Mouse (Mus musculus) kidney, adult 18-20 months (tissue): ENCODE measurements around the gene Phf20.
"Not testable (repeated sequence)": the region's sequence is repeated elsewhere in the genome, so short reads cannot be mapped to it uniquely, and the experiment has no call there.

Experiments used
- DNase-seq: peaks from one replicate; pipeline ENCODE4 v3.0.0; 2021

The Phf20 gene

DNA sequence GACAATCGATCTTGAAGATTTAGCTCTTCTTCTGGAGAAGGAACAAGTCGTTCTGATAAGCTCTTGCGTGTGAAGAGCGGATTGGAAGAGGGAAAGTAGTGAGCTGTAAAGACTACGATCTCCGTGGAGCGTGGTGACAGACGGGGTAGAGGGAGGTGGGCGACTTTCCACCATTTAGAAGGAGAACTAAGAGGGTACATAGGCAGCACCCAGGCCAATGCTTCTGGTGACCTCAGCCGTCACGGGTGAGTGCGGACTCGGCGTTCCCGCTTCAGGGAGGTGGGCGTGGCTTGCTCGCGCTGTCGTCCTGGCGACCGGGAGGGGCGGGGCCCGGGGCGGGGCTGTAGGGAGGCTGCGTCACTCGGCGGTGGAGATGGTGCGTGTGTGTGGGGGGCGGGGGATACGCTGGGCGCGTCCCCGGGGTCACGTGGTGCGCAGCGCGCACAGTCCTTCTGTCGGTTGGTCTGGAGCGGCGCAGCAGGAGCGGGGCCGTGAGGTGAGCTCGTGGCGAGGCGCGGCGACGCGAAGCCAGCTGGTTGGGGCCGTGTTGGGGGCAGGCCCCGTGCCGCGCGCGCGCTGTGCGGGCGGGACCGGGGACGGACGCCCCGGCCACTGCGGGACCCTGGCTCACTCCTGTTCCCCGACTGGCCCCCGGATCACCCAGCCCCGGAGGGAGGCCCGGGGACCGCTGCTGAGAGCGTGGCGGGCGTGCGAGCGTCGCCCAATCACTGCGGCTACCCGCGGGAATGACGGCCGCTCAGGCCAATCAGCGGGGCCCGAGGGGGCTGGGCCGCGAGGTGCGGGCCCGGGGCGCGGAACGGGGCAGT is at the start of gene Phf20:
Phf20 (plus strand) TSS at position 165 of the 827 bp plus-strand sequence.
- peak; percentile 99 for DNase-seq

DNA sequence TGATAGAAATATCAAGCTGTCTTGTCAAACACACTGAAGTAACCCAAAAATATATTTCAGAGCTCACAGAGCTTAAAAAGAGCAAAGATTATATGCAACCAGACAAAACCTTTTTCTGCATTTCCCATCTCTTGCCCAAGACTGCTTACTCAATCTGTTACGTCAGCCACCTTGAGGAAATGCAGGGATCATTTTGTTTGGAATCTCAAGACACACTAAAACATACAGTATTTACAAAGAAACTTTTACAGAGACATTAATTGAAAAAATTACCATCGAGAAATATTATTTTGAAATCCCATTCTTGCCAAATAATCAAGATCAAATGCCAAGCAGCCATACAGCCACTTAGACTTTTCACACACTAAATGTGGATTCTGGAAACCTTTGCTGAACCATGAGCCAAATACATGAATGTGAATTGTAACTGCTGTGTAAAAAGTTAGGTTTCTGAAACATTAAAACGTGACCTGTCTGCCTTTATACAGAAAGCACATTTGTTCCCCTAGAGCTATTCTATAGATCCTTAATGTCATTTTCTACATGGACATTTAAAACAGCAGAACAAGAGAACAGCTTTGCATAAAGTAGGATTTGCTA is 48.9 kb upstream of the Phf20 start:
- DNase-seq, result no peak

DNA sequence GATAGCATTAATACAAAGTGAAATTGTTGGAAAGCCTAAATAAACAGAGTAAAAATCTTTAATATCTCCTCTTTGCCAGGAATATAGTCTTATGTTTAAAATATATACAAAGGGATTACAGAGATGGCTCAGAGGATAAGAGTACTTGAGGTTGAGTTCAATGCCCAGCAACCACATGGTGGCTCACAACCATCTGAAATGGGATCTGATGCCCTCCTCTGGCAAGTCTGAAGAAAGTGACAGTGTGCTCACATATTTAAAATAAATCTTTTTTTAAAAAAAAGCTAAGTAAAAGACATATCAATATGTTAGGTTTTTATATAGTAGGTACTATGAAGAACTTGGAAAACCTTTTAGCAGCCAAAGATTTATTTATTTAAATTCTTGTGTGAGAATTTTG is 44.7 kb upstream of the Phf20 start:
- no peak for DNase-seq

DNA sequence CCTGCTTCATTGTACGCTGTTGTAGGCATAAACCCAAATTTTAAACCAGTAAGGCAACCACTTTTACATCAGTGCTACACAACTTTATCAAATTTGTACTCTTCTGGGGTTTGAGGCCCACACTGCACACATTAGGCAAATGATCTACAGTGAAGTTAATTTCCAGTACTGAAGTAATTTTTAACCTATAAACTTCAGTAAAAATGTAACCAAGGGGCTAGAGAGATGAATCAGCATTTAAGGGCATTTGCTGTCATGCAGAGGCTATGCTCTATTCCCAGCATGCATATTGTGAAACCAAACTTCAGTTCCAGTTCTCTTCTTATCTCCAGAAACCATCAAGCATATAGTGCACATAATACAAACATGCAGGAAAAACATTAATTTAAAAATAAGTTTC is 30.8 kb upstream of the Phf20 start:
- DNase-seq, result no peak

DNA sequence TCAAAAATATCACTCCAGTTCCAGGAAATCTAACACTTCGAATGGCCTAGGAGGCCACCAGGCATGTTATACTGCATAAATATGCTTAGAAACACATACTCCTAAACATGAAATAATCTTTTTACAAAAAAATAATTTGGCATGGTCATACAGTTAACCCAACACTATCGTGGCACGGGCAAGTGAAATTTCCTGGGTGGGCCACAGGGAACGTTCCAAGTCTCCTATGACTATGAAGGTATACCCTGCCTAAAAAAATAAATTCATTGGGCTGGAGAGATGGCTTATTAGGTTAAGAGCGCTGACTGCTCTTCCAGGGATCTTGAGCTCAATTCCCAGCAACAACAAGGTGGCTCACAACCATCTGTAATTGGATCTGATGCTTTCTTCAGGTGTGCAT is 29.7 kb upstream of the Phf20 start:
- no peak for DNase-seq

DNA sequence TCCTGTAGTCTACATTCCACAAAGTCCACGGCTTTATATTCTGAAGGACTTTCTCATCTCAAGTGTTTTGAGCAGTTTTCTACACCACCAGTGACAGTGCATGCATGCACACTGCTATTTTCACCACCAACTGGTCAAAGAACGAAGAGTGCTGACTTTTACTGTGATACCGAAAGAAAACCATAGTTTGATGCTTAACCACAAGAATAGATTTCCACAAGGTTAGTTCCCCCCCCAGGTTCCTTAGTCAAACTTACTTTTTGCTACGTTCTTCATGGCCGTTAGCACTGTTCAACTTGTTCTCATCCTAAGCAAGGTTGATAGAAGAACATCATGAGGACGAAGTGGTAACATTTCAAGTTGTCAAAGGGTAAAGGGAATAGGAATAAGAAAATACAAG is 19.2 kb upstream of the Phf20 start:
- DNase-seq, result no peak

DNA sequence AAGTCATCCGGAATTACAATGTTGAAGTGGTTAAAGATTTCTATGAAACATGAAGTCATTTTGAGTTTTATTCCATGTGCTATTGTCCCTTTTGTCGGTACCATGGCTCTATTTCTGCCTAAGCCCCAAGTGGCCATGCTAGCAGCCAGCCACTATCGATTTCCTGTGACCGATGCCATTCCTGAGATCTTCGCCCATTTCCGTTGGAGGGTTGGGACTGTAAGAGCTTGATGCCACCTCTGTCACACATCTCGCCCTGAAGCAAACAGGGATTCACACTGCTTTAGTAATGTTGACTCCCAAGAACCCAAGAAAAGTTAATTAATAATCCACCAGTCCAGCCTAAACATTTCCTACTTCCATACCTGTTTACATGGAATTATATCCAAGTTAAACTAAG is 18.6 kb upstream of the Phf20 start:
- DNase-seq, result no peak

DNA sequence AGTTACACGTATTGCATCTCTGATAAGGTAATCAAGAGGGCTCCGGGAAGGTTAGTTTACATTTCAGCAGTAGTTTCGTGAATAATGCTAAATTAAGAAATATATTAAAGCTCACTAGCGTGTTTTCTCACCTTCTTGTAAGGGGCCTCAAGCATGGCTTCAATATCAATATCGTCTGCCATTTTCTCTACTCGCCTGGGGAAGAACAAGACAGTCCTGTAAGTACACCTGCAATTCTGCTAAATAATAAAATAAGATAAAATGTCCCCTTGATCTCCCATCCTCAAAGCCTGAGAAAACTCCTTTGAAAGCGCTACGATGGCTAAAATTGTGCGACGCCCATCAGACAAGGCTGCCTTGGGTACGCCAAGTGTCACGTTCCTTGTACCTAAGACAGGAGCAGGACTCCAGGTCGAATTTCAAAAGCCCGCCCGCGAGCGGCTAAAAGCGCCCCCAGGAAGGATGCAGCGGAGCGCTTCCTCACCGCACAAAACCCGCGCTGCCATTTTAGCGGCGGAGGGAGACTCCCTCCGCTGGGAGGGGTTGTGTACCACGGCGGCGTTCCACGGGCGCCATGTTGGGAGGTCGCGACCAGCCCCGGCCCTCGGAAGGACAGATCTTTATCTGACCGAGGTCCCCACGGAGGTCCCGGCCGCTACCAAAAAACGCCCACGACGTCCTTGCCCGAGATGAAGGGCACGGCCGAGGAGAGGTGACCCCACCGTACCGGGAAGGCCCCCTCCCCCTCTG is 17.0 kb upstream of the Phf20 start:
- DNase-seq, result peak; percentile 83

DNA sequence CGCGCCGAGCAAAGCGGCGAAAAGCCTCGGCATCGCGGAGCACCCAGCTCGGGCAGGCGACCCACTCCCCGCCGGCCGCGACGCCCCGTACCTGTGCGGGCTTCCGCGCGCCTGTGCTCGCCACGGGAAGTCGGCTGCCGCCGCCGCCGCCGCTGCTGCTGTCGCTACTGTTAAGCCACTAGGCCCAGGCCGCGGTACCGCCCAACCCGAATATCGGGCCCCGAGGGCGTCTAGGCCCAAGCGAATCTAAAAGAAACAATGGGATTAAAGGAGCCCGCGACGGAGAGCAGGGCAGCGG is 16.5 kb upstream of the Phf20 start:
- no peak for DNase-seq

DNA sequence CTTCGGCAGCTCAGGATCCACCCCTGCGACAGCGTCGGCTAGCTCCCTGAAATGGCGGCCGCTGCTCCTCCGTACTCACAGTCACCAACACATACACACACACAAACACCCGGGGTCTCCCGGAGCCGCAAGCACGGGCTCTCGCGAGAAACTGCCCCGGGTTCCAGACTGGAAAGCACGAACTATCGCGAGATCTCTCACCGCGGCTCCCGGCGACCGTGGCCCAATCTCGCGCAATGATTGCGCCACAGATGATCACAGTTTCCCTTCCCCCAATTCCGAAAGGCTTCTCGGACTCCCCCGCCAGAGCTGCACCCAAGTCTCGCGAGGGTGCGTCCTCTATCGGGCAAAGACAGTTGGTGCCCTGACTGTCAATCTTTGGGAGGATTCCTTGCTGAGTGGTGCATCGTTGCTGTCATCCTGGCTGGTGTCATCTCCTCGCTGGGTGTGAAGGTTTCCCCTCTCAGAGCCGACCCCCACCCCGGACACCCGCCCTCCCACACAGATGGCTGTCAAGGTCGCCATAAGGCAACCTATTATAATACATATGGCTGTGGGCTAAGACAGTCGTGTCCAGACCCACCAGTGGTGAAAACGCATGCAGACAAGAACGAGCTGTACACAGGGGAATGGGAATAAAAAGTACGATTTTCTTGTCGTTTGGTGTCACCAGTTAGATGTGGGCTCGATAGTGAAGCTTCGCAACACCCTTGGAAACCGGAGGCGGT is 16.0 kb upstream of the Phf20 start, which contains the start of gene Rbm39:
Rbm39 (minus strand) TSS at position 145 of the 728 bp plus-strand sequence.
- DNase-seq, result peak; percentile 100

DNA sequence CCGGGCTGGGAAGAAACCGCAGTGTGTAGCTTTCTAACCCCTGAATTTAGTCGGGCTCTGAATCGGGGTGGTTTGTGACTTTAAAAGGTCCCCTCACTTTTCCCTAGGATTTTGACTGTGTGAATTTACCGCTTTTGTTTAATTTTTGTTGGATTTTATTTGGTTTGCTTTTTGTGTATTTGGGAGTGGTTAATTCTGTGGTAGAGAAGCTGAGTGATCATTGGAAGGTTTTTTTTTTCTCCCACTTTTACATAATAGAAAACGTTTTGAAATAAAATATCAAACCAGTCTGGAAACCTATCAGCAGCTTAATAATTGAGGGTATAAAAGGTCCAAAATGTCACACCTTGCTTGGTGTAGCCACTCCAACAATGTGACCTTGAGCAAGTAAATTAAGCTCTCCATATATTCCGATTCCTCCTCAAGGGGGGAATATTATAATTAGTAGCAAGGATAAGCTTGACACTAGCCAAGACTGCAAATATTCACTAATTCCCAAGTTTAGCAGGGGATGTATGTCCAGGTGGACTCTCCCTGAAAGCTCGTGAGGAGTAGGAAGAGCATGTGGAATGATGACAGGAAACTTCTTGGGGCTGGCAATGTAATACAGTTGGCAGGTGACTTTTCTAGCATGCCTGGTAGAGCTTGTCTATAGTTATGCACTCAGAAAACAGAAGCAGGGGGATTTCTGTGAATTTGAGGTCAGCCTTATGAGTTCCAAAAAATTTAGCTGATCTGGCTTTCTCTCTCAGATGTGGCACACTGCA is 15.3 kb upstream of the Phf20 start:
- DNase-seq, result no peak

DNA sequence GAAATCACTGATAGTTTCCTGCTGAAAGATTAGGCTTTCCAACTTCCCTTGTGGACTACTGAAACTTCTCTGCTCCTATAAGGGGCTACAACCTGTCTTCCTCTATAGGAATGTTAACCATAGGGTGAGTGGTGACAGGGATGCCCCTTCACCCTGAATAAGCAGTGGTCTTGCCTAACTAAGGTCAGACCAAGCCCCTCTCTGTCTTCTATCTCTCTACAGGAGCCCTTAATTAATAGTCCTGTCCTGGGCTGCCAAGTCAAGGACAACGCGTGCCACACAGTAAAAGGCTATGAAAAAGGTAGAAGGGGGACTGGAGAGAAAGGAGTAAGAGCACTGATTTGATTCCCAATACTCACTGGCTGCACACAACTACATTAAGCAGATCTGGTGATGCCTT is 14.7 kb upstream of the Phf20 start:
- no peak for DNase-seq

DNA sequence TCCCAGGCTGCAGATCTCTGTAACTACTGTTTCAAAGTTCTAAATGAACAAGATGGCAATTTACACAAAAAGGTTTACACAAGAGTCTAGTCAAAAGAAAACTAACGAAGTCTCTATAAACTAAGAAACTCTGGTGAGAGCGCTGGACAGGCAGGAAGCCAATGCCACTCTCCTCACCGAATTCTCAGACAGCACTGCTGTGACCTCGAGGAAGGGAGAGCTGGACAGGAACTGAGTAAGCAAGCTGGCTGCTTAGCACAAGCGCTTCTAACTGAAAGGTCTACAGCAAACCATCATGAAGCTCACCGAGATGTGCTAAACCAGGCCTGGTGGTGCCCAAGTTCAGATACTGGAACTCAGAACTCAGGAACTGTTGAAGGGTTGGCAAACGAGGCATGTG is 7.0 kb upstream of the Phf20 start:
- DNase-seq, result not testable (repeated sequence)

DNA sequence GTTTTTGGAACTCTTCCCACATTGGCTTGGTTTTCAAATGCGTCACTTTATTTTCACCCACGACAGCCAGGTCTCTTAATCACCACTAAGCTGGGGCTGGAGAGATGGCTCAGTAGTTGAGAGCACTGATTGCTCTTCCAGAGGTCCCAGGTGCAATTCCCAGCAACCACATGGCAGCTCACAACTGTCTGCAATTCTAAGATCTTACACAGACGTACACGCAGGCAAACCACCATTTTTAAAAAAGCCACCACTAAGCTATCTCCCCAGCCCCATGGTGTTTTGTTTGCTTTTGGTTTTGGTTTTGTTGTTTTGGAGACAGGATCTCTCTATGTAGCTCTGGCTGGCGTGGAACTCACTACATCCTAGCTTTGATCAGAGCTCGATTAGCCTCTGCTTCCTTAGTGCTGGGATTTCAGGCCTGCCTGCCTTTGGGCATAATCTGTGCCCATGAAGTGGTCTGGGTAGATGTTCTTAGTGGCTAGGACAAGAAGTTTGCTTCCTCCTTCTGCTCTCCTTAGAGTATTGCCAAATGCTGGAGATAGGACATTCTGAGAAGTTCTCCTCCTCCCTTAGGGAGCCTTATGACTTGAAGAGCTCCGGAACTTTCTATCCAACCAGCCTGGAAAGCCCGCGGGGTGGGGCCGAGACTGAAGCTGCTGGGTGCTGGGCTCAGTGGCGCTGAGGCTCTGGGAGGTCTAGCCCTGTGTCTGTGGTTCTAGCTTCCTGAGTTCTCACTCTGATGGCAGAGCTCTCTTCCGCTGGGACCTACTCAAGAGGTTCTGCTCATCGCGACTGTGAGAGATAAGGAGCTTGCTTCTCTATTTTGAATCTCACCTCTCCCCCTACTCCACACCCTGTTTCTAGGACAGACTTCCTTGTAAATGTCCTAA is 6.0 kb upstream of the Phf20 start:
- DNase-seq, result no peak

DNA sequence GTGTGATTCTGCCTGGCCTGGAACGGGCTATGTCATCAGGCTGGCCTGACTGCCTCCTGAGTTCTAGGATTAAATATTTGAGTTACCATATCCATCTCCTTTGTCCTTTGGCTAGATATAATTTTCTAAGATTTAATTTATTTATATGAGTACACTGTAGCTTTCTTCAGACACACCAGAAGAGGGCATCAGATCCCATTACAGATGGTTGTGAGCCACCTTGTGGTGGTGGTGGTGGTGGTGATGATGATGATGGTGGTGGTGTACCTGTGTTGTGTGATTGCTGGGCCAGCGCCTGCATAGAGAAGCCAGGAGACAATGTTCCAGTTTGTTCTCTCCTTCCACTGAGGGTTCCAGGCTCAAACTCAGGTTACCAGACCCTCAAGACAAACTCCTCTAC is 4.7 kb upstream of the Phf20 start:
- no peak for DNase-seq

DNA sequence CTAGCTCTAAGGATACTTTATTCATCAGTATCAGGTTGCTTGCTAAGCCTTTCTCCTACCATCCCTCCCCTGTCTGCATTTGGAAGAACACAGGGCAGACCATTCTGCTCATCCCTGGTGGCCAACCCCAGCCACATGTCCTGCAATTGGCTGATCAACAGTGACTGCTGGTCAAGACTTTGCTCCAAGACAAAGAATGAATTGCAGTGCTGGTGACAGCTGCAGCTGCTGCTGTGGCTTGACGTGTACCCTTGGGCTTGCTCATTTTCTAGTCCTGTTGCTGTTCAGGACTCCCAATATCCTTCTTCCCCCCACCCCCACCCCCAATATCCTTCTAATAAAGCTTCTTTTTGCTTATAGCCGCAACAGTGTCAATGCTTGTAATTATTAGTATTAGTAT is 4.2 kb upstream of the Phf20 start:
- no peak for DNase-seq

DNA sequence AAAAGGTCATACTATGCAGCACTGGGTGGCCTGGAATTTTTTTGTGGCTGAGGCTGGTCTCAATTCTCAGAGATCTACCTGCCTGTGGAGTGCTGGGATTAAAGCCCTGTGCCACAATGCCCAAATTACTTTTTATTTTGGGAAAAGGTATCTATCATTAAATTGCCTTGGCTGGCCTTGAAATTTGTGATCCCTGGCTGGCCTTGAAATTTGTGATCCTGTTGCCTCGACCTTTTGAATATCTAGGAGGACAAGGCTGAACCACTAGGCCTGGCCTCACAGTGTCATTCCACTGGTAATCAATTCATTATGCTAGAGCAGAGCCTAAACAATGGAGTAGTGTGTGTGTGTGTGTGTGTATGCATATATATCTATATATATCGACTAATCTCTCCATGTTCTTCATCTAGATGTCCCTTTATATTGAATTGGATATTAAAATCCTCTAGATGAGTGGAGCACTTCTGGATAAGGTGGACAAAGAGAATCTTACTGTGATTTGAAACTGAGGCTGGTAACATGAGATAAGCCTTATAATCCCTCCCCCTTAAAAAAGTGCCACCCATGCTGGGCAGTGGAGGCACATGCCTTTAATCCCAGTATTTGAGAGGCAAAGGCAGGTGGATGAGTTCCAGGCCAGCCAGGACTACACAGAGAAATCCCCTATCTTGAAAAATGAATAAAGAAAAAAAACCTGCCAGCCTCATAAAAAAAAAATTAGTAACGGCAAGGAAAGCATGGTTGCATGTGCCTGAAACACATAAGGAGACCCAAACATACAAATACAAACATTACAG is 3.0 kb upstream of the Phf20 start:
- DNase-seq, result no peak

DNA sequence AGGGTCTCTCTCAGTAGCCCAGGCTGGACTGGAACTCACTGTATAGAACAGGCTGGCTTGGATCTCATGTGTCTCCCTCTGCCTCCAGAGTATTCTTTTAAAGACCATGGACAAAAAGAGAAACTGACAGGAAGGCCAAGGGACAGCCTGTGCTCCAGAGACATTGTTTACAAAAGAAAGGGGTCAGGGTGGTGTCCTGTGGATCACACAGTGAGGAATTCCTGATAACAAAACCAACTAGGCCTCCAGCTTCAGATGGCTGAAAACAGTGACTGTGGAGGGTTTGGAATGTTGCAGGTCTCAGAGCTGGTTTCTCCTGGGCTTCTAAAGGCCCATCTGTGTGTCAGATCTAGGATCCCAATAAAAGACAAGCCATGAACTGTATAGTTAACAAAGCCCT is 1.7 kb upstream of the Phf20 start:
- DNase-seq, result no peak

DNA sequence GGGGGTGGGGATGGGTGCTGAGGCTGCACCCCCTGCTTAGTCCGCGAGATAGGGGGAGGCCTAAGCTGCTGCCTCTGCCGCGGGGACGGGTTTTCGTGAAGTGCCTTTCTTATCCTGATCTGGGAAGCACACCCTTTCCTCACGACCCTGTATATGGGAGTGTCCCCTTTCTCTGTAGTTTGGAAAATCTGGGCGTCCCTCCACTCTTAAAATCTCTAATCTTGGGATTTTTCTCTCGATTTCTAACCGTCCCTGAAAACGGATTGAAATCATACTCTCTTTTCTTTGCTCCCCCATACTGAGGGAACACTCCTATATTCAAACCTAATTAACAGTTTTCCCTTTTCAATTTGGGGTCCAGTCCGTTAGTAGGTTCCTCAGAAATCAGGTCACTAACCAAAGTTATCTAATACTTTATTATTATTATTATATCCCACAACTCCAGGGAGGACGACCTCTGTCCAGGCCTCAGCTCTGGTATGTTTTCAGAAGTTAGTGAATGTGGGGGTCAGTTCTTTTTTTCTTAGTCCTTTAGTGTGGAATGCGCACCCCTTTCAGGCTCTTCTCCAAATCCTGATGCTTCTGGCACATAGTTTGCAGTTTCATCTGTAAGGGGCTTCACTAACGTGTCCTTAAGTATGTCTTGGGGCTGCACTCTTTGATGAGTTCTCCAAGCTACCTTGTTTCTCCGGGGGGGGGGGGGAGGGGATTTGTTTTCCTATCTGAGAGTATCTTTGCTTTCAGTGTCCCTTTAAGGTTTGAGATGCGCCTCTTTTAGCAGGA is 1.1 kb downstream of the Phf20 start:
- DNase-seq, result no peak

DNA sequence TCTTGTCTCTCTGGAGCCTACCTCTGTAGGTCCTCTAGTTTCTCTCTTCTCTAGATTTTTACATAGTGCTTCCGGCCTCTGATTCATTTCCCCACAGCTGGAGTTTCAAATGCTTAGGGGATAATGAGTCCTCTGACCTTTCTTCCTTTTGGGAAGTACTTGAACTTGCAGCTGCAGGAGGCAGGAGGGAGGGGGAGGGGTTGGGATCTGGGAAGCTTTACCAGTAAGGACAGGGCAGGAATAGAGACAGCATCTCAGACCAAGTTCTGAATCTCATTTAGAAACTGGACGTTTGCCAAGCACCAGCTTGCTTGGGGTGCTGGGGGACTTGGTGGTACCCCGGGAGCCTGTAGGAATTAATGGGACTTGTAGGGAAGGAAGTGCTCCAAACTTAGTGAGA is 3.7 kb downstream of the Phf20 start:
- DNase-seq, result no peak
